ENCODE assay signal across 19 mouse cellular contexts in the genomic region with DNA sequence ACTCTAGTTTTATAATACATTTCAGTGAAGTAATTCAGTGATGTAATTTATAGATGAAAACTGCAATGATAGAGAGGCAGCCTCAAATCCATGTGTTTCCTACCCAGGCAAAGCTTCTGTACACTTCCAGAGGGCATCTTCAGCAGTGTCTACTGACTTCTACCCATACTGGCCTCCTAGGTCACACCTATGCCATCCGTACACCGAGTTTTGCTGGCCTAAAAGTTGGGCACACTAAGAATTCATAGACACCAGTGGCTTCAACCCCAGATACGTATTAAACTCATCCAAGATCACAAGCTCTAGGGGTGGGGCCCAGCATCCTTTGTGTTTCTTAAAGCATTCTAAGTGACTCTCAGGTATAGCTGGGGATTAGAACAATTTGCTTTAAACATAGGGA. TPM values are rescaled to one million over a fixed set of nuclear protein-coding genes. Genes with fewer than 3 reads are reported as not detected.
DNase-seq lines count a peak whose midpoint lies in the region; ATAC-seq and TF ChIP-seq lines count a peak whose summit lies in the region.
"Had no signal": no experiment of that assay in that cellular context is flagged by ENCODE, and none has a peak within 500 bp of the region (broad histone marks: within the 10 kb centered on the region; RNA-seq: fewer than 3 reads in every experiment).

No protein-coding gene starts in this region.

- no peak for ATAC-seq in forebrain, embryonic 14.5 days
- no peak for ATAC-seq in hindbrain, embryonic 15.5 days (ENCODE audit: low FRiP score, low read depth)
- ATAC-seq in midbrain, postnatal 0 days (ENCODE audit: low FRiP score), result no peak

- peaks cover 29% of the 10 kb centered on the region for H3K4me1 ChIP-seq in forebrain, embryonic 14.5 days (ENCODE audit: control insufficient read depth, insufficient read depth, low read length)
- H3K4me1 ChIP-seq in hindbrain, embryonic 15.5 days (replicated peaks), result peaks cover 71% of the 10 kb centered on the region
- peaks cover 4% of the 10 kb centered on the region; the same call in 1 of the 2 replicates for H3K4me1 ChIP-seq in midbrain, postnatal 0 days (ENCODE audit: insufficient read depth, low read length)
- H3K4me1 ChIP-seq: limb, embryonic 10.5 days had no signal

- peaks cover 13% of the 10 kb centered on the region; the same call in 1 of the 2 replicates for H3K36me3 ChIP-seq in forebrain, embryonic 14.5 days (ENCODE audit: control insufficient read depth, insufficient read depth, low read length)
- no peaks in the 10 kb centered on the region for H3K36me3 ChIP-seq in hindbrain, embryonic 15.5 days
- no peaks in the 10 kb centered on the region for H3K36me3 ChIP-seq in midbrain, postnatal 0 days (ENCODE audit: insufficient read depth, low read length)
- H3K36me3 ChIP-seq: G1E; limb, embryonic 10.5 days; stomach, embryonic 15.5 days had no signal

- no peaks in the 10 kb centered on the region for H3K9me3 ChIP-seq in forebrain, embryonic 14.5 days (replicated peaks; ENCODE audit: control insufficient read depth, low read length)
- no peaks in the 10 kb centered on the region for H3K9me3 ChIP-seq in hindbrain, embryonic 15.5 days
- H3K9me3 ChIP-seq in midbrain, postnatal 0 days (ENCODE audit: low read length), result no peaks in the 10 kb centered on the region
- H3K9me3 ChIP-seq: G1E; limb, embryonic 10.5 days; stomach, embryonic 15.5 days had no signal

- peak overlapping the region; percentile 58 for H3K4me2 ChIP-seq in forebrain, embryonic 14.5 days (ENCODE audit: low read length)
- H3K4me2 ChIP-seq in hindbrain, embryonic 15.5 days, result peak overlapping the region; percentile 74
- peak overlapping the region; percentile 70 for H3K4me2 ChIP-seq in midbrain, postnatal 0 days (ENCODE audit: low read depth, low read length, poor library complexity, severe bottlenecking)
- H3K4me2 ChIP-seq: stomach, embryonic 15.5 days had no signal

- peak; percentile 54 for DNase-seq in heart, adult 11 months
- DNase-seq in heart, adult 8-10 months (ENCODE audit: low spot score), result no peak
- DNase-seq in forebrain, embryonic 14.5 days (ENCODE audit: low spot score), result no peak
- peak; percentile 17 for DNase-seq in midbrain, postnatal 0 days (ENCODE audit: low spot score)
- DNase-seq in lung, postnatal 4 days, result no peak
- DNase-seq in layer of hippocampus, adult 9-11 months, result no peak
- no peak for DNase-seq in adrenal gland, postnatal 25 days
- DNase-seq: gastrocnemius, postnatal 25 days; kidney, adult 8-10 months; retina, postnatal 1 day had no signal

- H3K9ac ChIP-seq in forebrain, embryonic 14.5 days (ENCODE audit: low read length), result peak overlapping the region; percentile 98
- H3K9ac ChIP-seq in hindbrain, embryonic 15.5 days, result peak overlapping the region; percentile 99
- peak overlapping the region; percentile 95 for H3K9ac ChIP-seq in midbrain, postnatal 0 days (replicated peaks; ENCODE audit: low read length, poor library complexity, severe bottlenecking)
- H3K9ac ChIP-seq: liver, embryonic 14.5 days; stomach, embryonic 15.5 days had no signal

- H3K4me3 ChIP-seq in forebrain, embryonic 14.5 days (ENCODE audit: low read depth, low read length), result peak overlapping the region; percentile 69
- peak overlapping the region; percentile 72 for H3K4me3 ChIP-seq in hindbrain, embryonic 15.5 days
- peak overlapping the region; percentile 76 for H3K4me3 ChIP-seq in midbrain, postnatal 0 days (ENCODE audit: low read depth, low read length)
- H3K4me3 ChIP-seq: limb, embryonic 10.5 days; stomach, embryonic 15.5 days had no signal

- H3K27me3 ChIP-seq in forebrain, embryonic 14.5 days (replicated peaks; ENCODE audit: control insufficient read depth, insufficient read depth, low read length), result no peaks in the 10 kb centered on the region
- no peaks in the 10 kb centered on the region for H3K27me3 ChIP-seq in hindbrain, embryonic 15.5 days
- no peaks in the 10 kb centered on the region for H3K27me3 ChIP-seq in midbrain, postnatal 0 days (ENCODE audit: insufficient read depth, low read length)

- TF ChIP-seq CTCF in midbrain, postnatal 0 days (IDR thresholded peaks at IDR 0.05), result no peak

- H3K27ac ChIP-seq in forebrain, embryonic 14.5 days (ENCODE audit: low read depth, low read length), result peak overlapping the region; percentile 52; the same call in 1 of the 2 replicates
- H3K27ac ChIP-seq in hindbrain, embryonic 15.5 days (replicated peaks), result peak overlapping the region; percentile 98
- H3K27ac ChIP-seq in midbrain, postnatal 0 days (ENCODE audit: low read depth, low read length), result peak overlapping the region; percentile 98
- H3K27ac ChIP-seq: limb, embryonic 10.5 days; liver, embryonic 14.5 days; macrophage; stomach, embryonic 15.5 days had no signal

- WGBS in forebrain, embryonic 14.5 days, result 81% methylated on average over 3 of the region's 3 CpGs
- 54% methylated on average over 3 of the region's 3 CpGs for WGBS in hindbrain, embryonic 15.5 days
- WGBS in midbrain, postnatal 0 days, result 57% methylated on average over 3 of the region's 3 CpGs

RNA-seq across cellular contexts. Expression of a gene that starts 49.3 kb away (rescaled TPM):
- not detected for total RNA-seq in heart, adult 8-10 months (2022)
- polyA plus RNA-seq in forebrain, embryonic 14.5 days (2014; fragmentation: Nextera tagmentation; extraction: Ambion mirVana), result not detected in 2 replicates
- 0.12 TPM in 1 of 2 replicates, not detected in the other for polyA plus RNA-seq in hindbrain, embryonic 15.5 days (2015; fragmentation: Nextera tagmentation; extraction: Ambion mirVana)
- not detected in 2 replicates for total RNA-seq in midbrain, postnatal 0 days (2014; rRNA removed)
- 0.06 and 0.07 TPM in 2 replicates for polyA plus RNA-seq in midbrain, postnatal 0 days (2015; fragmentation: Nextera tagmentation; extraction: Ambion mirVana)
- total RNA-seq in adrenal gland, postnatal 25 days (2021), result not detected in 2 replicates
- total RNA-seq: adrenal gland, postnatal 4 days; G1E; gastrocnemius, postnatal 25 days; layer of hippocampus, postnatal 10 days had no signal
- polyA plus RNA-seq: G1E; heart, embryonic 14.5 days; limb, embryonic 10.5 days; liver, embryonic 14.5 days; macrophage; stomach, embryonic 15.5 days had no signal

Comparison
In these comparisons a context has a peak if more than half of its experiments do, and no peak if none do; other contexts are left out.
1. DNase-seq: peak in heart, adult 11 months (single experiment) and midbrain, postnatal 0 days (single experiment); none in heart, adult 8-10 months (single experiment), forebrain, embryonic 14.5 days (single experiment), lung, postnatal 4 days (0 of 2), layer of hippocampus, adult 9-11 months (single experiment) and adrenal gland, postnatal 25 days (single experiment).
2. Peak in every context shown above with its lines, with median percentiles within 50 percentile points of each other: H3K27ac ChIP-seq, H3K4me2 ChIP-seq, H3K4me3 ChIP-seq and H3K9ac ChIP-seq.